Mouse (Mus musculus) neural tube, embryonic 11.5 days (tissue): Measurements from ENCODE around the gene Wdr27. TPM values are rescaled to one million over a fixed set of nuclear protein-coding genes. Genes with fewer than 3 reads are reported as not detected.
"Not testable (repeated sequence)": the region's sequence is repeated elsewhere in the genome, so short reads cannot be mapped to it uniquely, and the experiment has no call there.

ENCODE experiments used
- ATAC-seq: fragments of 200-750 bp; cut with Nextera tagmentation; 2 replicates; pipeline ENCODE4 v1.8.0; 2017; ENCODE audit warnings: moderate number of reproducible peaks, mild to moderate bottlenecking, moderate TSS enrichment, moderate library complexity; ENCODE audit not compliant: insufficient read depth, low FRiP score, low TSS enrichment
- DNase-seq: peaks from one replicate; pipeline ENCODE4 v3.0.0-alpha.2; 2015; ENCODE audit warnings: low spot score
- H3K27ac ChIP-seq: fragments of 300-500 bp; sonication (generic); 2 replicates; pipeline ENCODE4 v1.5.1; 2014; ENCODE audit warnings: low read depth, mild to moderate bottlenecking, low read length
- H3K27me3 ChIP-seq: fragments of 300-500 bp; sonication (generic); 2 replicates; pipeline ENCODE4 v1.6.1; 2014; ENCODE audit warnings: mild to moderate bottlenecking, low read length, mixed read lengths; ENCODE audit not compliant: control insufficient read depth, insufficient read depth
- H3K36me3 ChIP-seq: fragments of 300-500 bp; sonication (generic); 2 replicates; pipeline ENCODE4 v1.6.1; 2014; ENCODE audit warnings: mild to moderate bottlenecking, low read length, moderate library complexity, mixed read lengths; ENCODE audit not compliant: control insufficient read depth, insufficient read depth
- H3K4me1 ChIP-seq: fragments of 300-500 bp; sonication (generic); 2 replicates; pipeline ENCODE4 v1.6.1; 2014; ENCODE audit warnings: low read length, mixed read lengths; ENCODE audit not compliant: control insufficient read depth, insufficient read depth
- H3K4me2 ChIP-seq: fragments of 300-500 bp; sonication (generic); 2 replicates; pipeline ENCODE4 v1.6.1; 2014; ENCODE audit warnings: low read depth, mild to moderate bottlenecking, moderate library complexity
- H3K4me3 ChIP-seq: fragments of 300-500 bp; sonication (generic); 2 replicates; pipeline ENCODE4 v1.5.1; 2014; ENCODE audit warnings: low read depth, low read length
- H3K9ac ChIP-seq: fragments of 300-500 bp; sonication (generic); 2 replicates; pipeline ENCODE4 v1.6.1; 2014; ENCODE audit warnings: mild to moderate bottlenecking, low read length
- H3K9me3 ChIP-seq: fragments of 300-500 bp; sonication (generic); 2 replicates; pipeline ENCODE4 v1.6.1; 2016; ENCODE audit warnings: low read length; ENCODE audit not compliant: control insufficient read depth
- WGBS: fragments of 180-500 bp; shearing (Covaris S2); extraction: QIAGEN DNeasy Blood & Tissue Kit; methylation state at CpG from one replicate; pipeline ENCODE4 v1.1.7; 2014; 5-methylcytosine and 5-hydroxymethylcytosine counted together
- polyA plus RNA-seq: library from polyadenylated mRNA; unstranded; fragments of >200 nt; fragmentation: Nextera tagmentation; extraction: Ambion mirVana; gene quantifications from 2 replicates; pipeline ENCODE4 v1.2.1, GENCODE M21; 2014

Gene Wdr27
- polyA plus RNA-seq, 1 experiment from 2014 or later, result 4.7 TPM

- peak overlapping the region; percentile 72; the same call in 1 of the 2 replicates for H3K9ac ChIP-seq
- H3K4me2 ChIP-seq, result peak overlapping the region; percentile 73
- not testable (repeated sequence) for H3K27me3 ChIP-seq, H3K9me3 ChIP-seq, DNase-seq, H3K4me1 ChIP-seq, H3K36me3 ChIP-seq, H3K27ac ChIP-seq, ATAC-seq
- 72% methylated on average over 6 of the region's 6 CpGs for WGBS
- H3K4me3 ChIP-seq, result peak overlapping the region; percentile 73; the same call in 1 of the 2 replicates
These were observed 777 bp downstream of the Wdr27 start for GRCm38 (mm10) chr17:14942181-14942580.

GRCm38 (mm10) chr17:14935841-14936605, 6.9 kb downstream of the Wdr27 start:
- Histone ChIP-seq H3K27ac (no peak overlapping the region), H3K9ac (no peak overlapping the region), H3K9me3 (no peaks in the 10 kb centered on the region), H3K4me3 (no peak overlapping the region), H3K4me1 (no peaks in the 10 kb centered on the region), H3K4me2 (no peak overlapping the region), H3K27me3 (no peaks in the 10 kb centered on the region), H3K36me3 (no peaks in the 10 kb centered on the region)
- ATAC-seq, result no peak
- DNase-seq, result no peak
- 71% methylated on average over 5 of the region's 5 CpGs for WGBS

GRCm38 (mm10) chr17:14935280-14935679, 7.7 kb downstream of the Wdr27 start:
- not testable (repeated sequence) for ATAC-seq, H3K9me3 ChIP-seq, H3K9ac ChIP-seq, H3K27ac ChIP-seq, DNase-seq, H3K4me3 ChIP-seq, H3K4me2 ChIP-seq, H3K4me1 ChIP-seq, H3K36me3 ChIP-seq, H3K27me3 ChIP-seq
- WGBS, result 84% methylated on average over 13 of the region's 14 CpGs

GRCm38 (mm10) chr17:14931469-14931868, 11.5 kb downstream of the Wdr27 start:
- no peak overlapping the region for H3K4me3 ChIP-seq
- H3K9ac ChIP-seq, result no peak overlapping the region
- H3K4me2 ChIP-seq, result no peak overlapping the region
- no peak for ATAC-seq
- H3K36me3 ChIP-seq, result no peaks in the 10 kb centered on the region
- 90% methylated on average over 5 of the region's 5 CpGs for WGBS
- no peaks in the 10 kb centered on the region for H3K27me3 ChIP-seq
- DNase-seq, result no peak
- H3K27ac ChIP-seq, result no peak overlapping the region
- no peaks in the 10 kb centered on the region for H3K4me1 ChIP-seq
- H3K9me3 ChIP-seq, result no peaks in the 10 kb centered on the region

GRCm38 (mm10) chr17:14930697-14931096, 12.3 kb downstream of the Wdr27 start:
- no peak for ATAC-seq
- Histone ChIP-seq H3K36me3 (no peaks in the 10 kb centered on the region), H3K27ac (no peak overlapping the region), H3K4me1 (no peaks in the 10 kb centered on the region), H3K4me2 (no peak overlapping the region), H3K4me3 (no peak overlapping the region), H3K9ac (no peak overlapping the region), H3K9me3 (no peaks in the 10 kb centered on the region), H3K27me3 (no peaks in the 10 kb centered on the region)
- WGBS, result 86% methylated on average over 7 of the region's 7 CpGs
- no peak for DNase-seq

- ATAC-seq (no peak), DNase-seq (no peak)
- H3K27me3 ChIP-seq, result no peaks in the 10 kb centered on the region
- no peaks in the 10 kb centered on the region for H3K9me3 ChIP-seq
- WGBS, result 72% methylated on average over 5 of the region's 5 CpGs
- no peak overlapping the region for H3K4me2 ChIP-seq
- H3K4me3 ChIP-seq, result no peak overlapping the region
- no peak overlapping the region for H3K27ac ChIP-seq
- H3K4me1 ChIP-seq, result no peaks in the 10 kb centered on the region
- no peak overlapping the region for H3K9ac ChIP-seq
- no peaks in the 10 kb centered on the region for H3K36me3 ChIP-seq
These were observed 14.3 kb downstream of the Wdr27 start for GRCm38 (mm10) chr17:14928631-14929030.

GRCm38 (mm10) chr17:14927644-14928218, 15.2 kb downstream of the Wdr27 start:
- Histone ChIP-seq H3K27me3 (no peaks in the 10 kb centered on the region), H3K9me3 (no peaks in the 10 kb centered on the region), H3K36me3 (no peaks in the 10 kb centered on the region), H3K9ac (no peak overlapping the region), H3K27ac (no peak overlapping the region), H3K4me2 (no peak overlapping the region), H3K4me3 (no peak overlapping the region), H3K4me1 (no peaks in the 10 kb centered on the region)
- DNase-seq (no peak), ATAC-seq (no peak)
- 85% methylated on average over 8 of the region's 8 CpGs for WGBS

- no peak overlapping the region for H3K4me2 ChIP-seq
- no peak for DNase-seq
These were observed 21.4 kb downstream of the Wdr27 start for GRCm38 (mm10) chr17:14921582-14921981.

GRCm38 (mm10) chr17:14917866-14918265, 25.1 kb downstream of the Wdr27 start:
- H3K4me1 ChIP-seq, result no peaks in the 10 kb centered on the region
- WGBS, result 88% methylated on average over 8 of the region's 8 CpGs
- ATAC-seq (no peak), DNase-seq (no peak)
- no peaks in the 10 kb centered on the region for H3K27me3 ChIP-seq
- no peaks in the 10 kb centered on the region for H3K9me3 ChIP-seq
- H3K27ac ChIP-seq, result no peak overlapping the region
- no peak overlapping the region for H3K9ac ChIP-seq
- no peak overlapping the region for H3K4me2 ChIP-seq
- H3K36me3 ChIP-seq, result no peaks in the 10 kb centered on the region
- no peak overlapping the region for H3K4me3 ChIP-seq

More at GRCm38 (mm10) chr17:14921582-14921981, 21.4 kb downstream of the Wdr27 start:
- H3K4me3 ChIP-seq, result no peak overlapping the region
- no peaks in the 10 kb centered on the region for H3K36me3 ChIP-seq
- H3K9ac ChIP-seq, result no peak overlapping the region
- no peaks in the 10 kb centered on the region for H3K9me3 ChIP-seq
- H3K4me1 ChIP-seq, result no peaks in the 10 kb centered on the region
- no peak for ATAC-seq
- no peak overlapping the region for H3K27ac ChIP-seq
- 74% methylated on average over 6 of the region's 6 CpGs for WGBS
- no peaks in the 10 kb centered on the region for H3K27me3 ChIP-seq
